Mouse (Mus musculus) hindbrain, embryonic 16.5 days (tissue): ENCODE results near the gene Cltc. TPM values are rescaled to one million over a fixed set of nuclear protein-coding genes. Genes with fewer than 3 reads are reported as not detected.
"Not testable (repeated sequence)": the region's sequence is repeated elsewhere in the genome, so short reads cannot be mapped to it uniquely, and the experiment has no call there.

ENCODE experiments used
- ATAC-seq: fragments of 200-750 bp; cut with Nextera tagmentation; 2 replicates; pipeline ENCODE4 v1.8.0; 2017; ENCODE audit warnings: moderate TSS enrichment, moderate library complexity
- H3K27ac ChIP-seq: fragments of 300-500 bp; sonication (generic); 2 replicates; pipeline ENCODE4 v1.5.1; 2014; ENCODE audit warnings: low read depth, mild to moderate bottlenecking, control low read depth, low read length, moderate library complexity
- H3K27me3 ChIP-seq: fragments of 300-500 bp; sonication (generic); replicated peaks from 2 replicates; pipeline ENCODE4 v1.6.1; 2014; ENCODE audit warnings: low read length; ENCODE audit not compliant: control insufficient read depth, insufficient read depth
- H3K36me3 ChIP-seq: fragments of 300-500 bp; sonication (generic); 2 replicates; pipeline ENCODE4 v1.6.1; 2014; ENCODE audit warnings: mild to moderate bottlenecking, low read length, moderate library complexity, mixed read lengths; ENCODE audit not compliant: control insufficient read depth, insufficient read depth
- H3K4me1 ChIP-seq: fragments of 300-500 bp; sonication (generic); 2 replicates; pipeline ENCODE4 v1.6.1; 2014; ENCODE audit warnings: low read depth, low read length; ENCODE audit not compliant: control insufficient read depth, insufficient read depth
- H3K4me2 ChIP-seq: fragments of 300-500 bp; sonication (generic); 2 replicates; pipeline ENCODE4 v1.6.1; 2014; ENCODE audit warnings: mild to moderate bottlenecking, low read length, control low read depth, moderate library complexity
- H3K4me3 ChIP-seq: fragments of 300-500 bp; sonication (generic); 2 replicates; pipeline ENCODE4 v1.5.1; 2014; ENCODE audit warnings: mild to moderate bottlenecking, low read length, control low read depth, moderate library complexity
- H3K9ac ChIP-seq: fragments of 300-500 bp; sonication (generic); 2 replicates; pipeline ENCODE4 v1.6.1; 2014; ENCODE audit warnings: low read depth, mild to moderate bottlenecking, control low read depth, low read length, moderate library complexity
- H3K9me3 ChIP-seq: fragments of 300-500 bp; sonication (generic); 2 replicates; pipeline ENCODE4 v1.6.1; 2014; ENCODE audit warnings: mild to moderate bottlenecking, low read length, moderate library complexity; ENCODE audit not compliant: control insufficient read depth
- WGBS: fragments of 180-500 bp; shearing (Covaris S2); extraction: QIAGEN DNeasy Blood & Tissue Kit; methylation state at CpG from one replicate; pipeline ENCODE4 v1.1.7; 2014; 5-methylcytosine and 5-hydroxymethylcytosine counted together
- polyA plus RNA-seq: library from polyadenylated mRNA; unstranded; fragments of >200 nt; fragmentation: Nextera tagmentation; extraction: Ambion mirVana; gene quantifications from 2 replicates; pipeline ENCODE4 v1.2.1, GENCODE M21; 2015

The Cltc gene
- polyA plus RNA-seq, 1 experiment from 2014 or later, result 146 TPM

GRCm38 (mm10) chr11:86742605-86743004 is 14.8 kb downstream of the Cltc start:
- no peak overlapping the region for H3K4me2 ChIP-seq
- H3K4me3 ChIP-seq, result no peak overlapping the region
- no peak for ATAC-seq
- H3K9ac ChIP-seq, result no peak overlapping the region
- H3K4me1 ChIP-seq, result peaks cover 2% of the 10 kb centered on the region
- 67% methylated on average over 2 of the region's 2 CpGs for WGBS
- no peaks in the 10 kb centered on the region for H3K9me3 ChIP-seq
- no peaks in the 10 kb centered on the region for H3K27me3 ChIP-seq
- H3K36me3 ChIP-seq, result no peaks in the 10 kb centered on the region
- no peak overlapping the region for H3K27ac ChIP-seq

- no peaks in the 10 kb centered on the region for H3K36me3 ChIP-seq
- 99% methylated on average over 5 of the region's 5 CpGs for WGBS
- no peak overlapping the region for H3K27ac ChIP-seq
- H3K4me1 ChIP-seq, result peaks cover 2% of the 10 kb centered on the region
- no peak overlapping the region for H3K4me3 ChIP-seq
- H3K9me3 ChIP-seq, result no peaks in the 10 kb centered on the region
- no peak overlapping the region for H3K4me2 ChIP-seq
- H3K9ac ChIP-seq, result no peak overlapping the region
- no peak for ATAC-seq
- H3K27me3 ChIP-seq, result no peaks in the 10 kb centered on the region
Measured at GRCm38 (mm10) chr11:86741505-86741904, 15.9 kb downstream of the Cltc start.

DNA sequence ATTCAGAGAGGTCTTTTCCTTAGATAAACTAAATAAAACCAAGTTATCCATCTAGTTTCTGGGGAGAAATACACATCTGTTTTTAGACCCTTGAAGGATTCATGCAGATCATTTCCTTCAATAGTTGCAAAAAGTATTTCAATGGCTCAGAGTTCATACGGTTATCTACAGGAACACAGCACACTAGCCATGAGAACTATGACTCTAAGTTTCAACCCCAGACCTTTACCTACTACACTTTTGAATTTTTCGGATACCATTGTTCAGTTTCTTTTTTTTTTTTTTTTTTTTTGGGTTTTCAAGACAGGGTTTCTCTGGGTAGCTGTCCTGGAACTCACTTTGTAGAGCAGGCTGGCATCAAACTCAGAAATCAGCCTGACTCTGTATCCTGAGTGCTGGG is 17.9 kb downstream of the Cltc start:
- Histone ChIP-seq H3K9ac (no peak overlapping the region), H3K36me3 (no peaks in the 10 kb centered on the region)
- WGBS, result 85% methylated on average over 2 of the region's 2 CpGs

DNA sequence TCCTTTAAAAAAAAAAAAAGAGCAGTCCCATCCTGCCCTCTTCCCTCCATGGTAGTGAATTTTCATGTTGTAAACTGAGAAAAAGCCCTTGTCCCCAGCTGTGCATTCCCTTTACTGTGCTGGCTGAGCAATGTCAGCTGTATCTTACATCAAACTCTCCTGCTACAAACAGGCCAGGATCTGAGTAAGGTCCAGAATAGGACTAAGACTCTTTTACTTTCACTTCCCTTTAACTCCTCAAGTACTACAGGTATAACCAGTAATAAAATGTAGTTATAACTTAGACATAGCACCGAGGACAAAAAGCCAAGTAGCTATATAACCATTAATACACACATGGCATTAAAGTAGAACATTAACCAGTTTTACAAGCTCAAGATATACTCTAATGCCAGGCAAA is 18.4 kb downstream of the Cltc start:
- 98% methylated on average over 1 of the region's 1 CpGs for WGBS
- Histone ChIP-seq H3K27ac (no peak overlapping the region), H3K4me2 (no peak overlapping the region), H3K27me3 (no peaks in the 10 kb centered on the region), H3K36me3 (no peaks in the 10 kb centered on the region), H3K9ac (no peak overlapping the region), H3K9me3 (no peaks in the 10 kb centered on the region), H3K4me1 (no peaks in the 10 kb centered on the region), H3K4me3 (no peak overlapping the region)
- ATAC-seq, result no peak

More for the DNA sequence above, 17.9 kb downstream of the Cltc start:
- H3K4me2 ChIP-seq, result no peak overlapping the region
- H3K4me3 ChIP-seq, result no peak overlapping the region
- no peaks in the 10 kb centered on the region for H3K4me1 ChIP-seq
- no peaks in the 10 kb centered on the region for H3K27me3 ChIP-seq
- H3K9me3 ChIP-seq, result no peaks in the 10 kb centered on the region
- H3K27ac ChIP-seq, result no peak overlapping the region
- ATAC-seq, result no peak

DNA sequence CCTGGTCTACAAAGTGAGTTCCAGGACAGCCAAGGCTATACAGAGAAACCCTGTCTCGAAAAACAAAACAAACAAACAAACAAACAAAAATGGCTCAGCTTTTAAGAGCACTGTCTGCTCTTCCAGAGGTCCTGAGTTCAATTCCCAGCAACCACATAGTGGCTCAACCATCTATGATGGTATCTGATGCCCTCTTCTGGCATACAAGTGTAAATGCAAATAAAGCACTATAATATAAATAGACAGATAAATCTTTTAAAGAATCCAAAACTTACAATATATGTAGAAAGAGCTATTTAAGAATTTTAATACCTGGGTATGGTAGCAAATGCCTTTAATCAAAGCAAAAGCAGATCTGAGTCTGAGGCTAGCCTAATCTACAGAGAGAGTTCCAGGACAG is 19.1 kb downstream of the Cltc start:
- not testable (repeated sequence) for H3K4me3 ChIP-seq, H3K4me1 ChIP-seq, H3K27me3 ChIP-seq, H3K4me2 ChIP-seq, H3K9ac ChIP-seq, H3K27ac ChIP-seq, H3K9me3 ChIP-seq, ATAC-seq, H3K36me3 ChIP-seq
- WGBS, result 100% methylated on average over 1 of the region's 1 CpGs

DNA sequence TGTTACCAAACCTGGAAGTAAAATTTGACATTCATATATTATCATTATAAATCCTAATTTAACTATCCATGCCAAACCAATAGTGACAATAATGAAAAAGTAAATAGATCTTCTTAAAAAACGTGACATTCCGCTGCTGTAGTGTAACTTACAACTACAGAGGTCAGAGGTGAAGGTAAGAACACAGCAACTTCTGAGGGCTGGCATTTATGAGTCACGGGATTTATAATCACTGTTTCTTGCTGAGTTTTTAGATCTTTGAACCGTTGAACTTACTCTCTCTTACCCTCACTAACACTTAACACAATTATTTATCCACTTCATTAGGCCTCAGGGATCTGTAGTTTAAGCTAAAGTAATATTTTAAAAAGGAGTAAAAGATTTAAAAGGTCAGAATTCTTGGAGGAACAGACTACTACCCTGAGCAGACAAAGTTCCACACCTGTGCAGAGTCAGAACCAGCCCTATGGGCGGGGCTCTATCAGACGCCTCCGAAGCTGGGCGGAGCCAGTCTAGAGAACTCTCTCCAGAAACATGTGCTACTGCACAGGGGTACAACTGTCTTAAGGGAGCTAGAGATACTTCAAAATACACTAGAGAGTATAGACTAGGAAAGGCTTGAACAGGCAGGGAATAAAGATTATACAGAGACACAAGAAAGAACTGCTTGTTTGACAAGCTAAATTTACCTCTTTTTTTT is 19.9 kb downstream of the Cltc start:
- H3K36me3 ChIP-seq, result no peaks in the 10 kb centered on the region
- no peaks in the 10 kb centered on the region for H3K27me3 ChIP-seq
- no peaks in the 10 kb centered on the region for H3K4me1 ChIP-seq
- no peak overlapping the region for H3K27ac ChIP-seq
- H3K4me2 ChIP-seq, result no peak overlapping the region
- H3K9ac ChIP-seq, result no peak overlapping the region
- H3K4me3 ChIP-seq, result no peak overlapping the region
- 86% methylated on average over 8 of the region's 8 CpGs for WGBS
- H3K9me3 ChIP-seq, result no peaks in the 10 kb centered on the region
- ATAC-seq, result no peak

- H3K9me3 ChIP-seq, result no peaks in the 10 kb centered on the region
- no peak overlapping the region for H3K9ac ChIP-seq
- H3K4me1 ChIP-seq, result no peaks in the 10 kb centered on the region
- H3K27me3 ChIP-seq, result no peaks in the 10 kb centered on the region
- H3K27ac ChIP-seq, result no peak overlapping the region
- 95% methylated on average over 4 of the region's 4 CpGs for WGBS
- ATAC-seq, result no peak
- H3K36me3 ChIP-seq, result peaks cover 8% of the 10 kb centered on the region; the same call in 1 of the 2 replicates
- no peak overlapping the region for H3K4me3 ChIP-seq
- H3K4me2 ChIP-seq, result no peak overlapping the region
Measured at GRCm38 (mm10) chr11:86734993-86735392, 22.4 kb downstream of the Cltc start.

- Histone ChIP-seq H3K4me1 (no peaks in the 10 kb centered on the region), H3K4me2 (no peak overlapping the region), H3K4me3 (no peak overlapping the region), H3K9me3 (no peaks in the 10 kb centered on the region), H3K36me3 (peaks cover 11% of the 10 kb centered on the region; the same call in 1 of the 2 replicates), H3K27ac (no peak overlapping the region), H3K27me3 (no peaks in the 10 kb centered on the region), H3K9ac (no peak overlapping the region)
- 75% methylated on average over 10 of the region's 10 CpGs for WGBS
- no peak for ATAC-seq
Measured at GRCm38 (mm10) chr11:86734241-86734939, 23.0 kb downstream of the Cltc start.

- Histone ChIP-seq H3K27me3 (no peaks in the 10 kb centered on the region), H3K4me2 (no peak overlapping the region), H3K9me3 (no peaks in the 10 kb centered on the region), H3K27ac (no peak overlapping the region), H3K9ac (no peak overlapping the region), H3K36me3 (peaks cover 16% of the 10 kb centered on the region; the same call in 1 of the 2 replicates), H3K4me1 (no peaks in the 10 kb centered on the region), H3K4me3 (no peak overlapping the region)
- ATAC-seq, result no peak
- 85% methylated on average over 2 of the region's 2 CpGs for WGBS
Measured at GRCm38 (mm10) chr11:86731443-86731842, 25.9 kb downstream of the Cltc start.
